Mouse (Mus musculus) stomach, embryonic 14.5 days (tissue): ENCODE data around the gene Ppp1r9a. TPM values are rescaled to one million over a fixed set of nuclear protein-coding genes. Genes with fewer than 3 reads are reported as not detected.
A peak's percentile ranks its signal among the peaks of the same experiment; 100 is the strongest.

Experiments used
- ATAC-seq: fragments of 200-750 bp; cut with Nextera tagmentation; 2 replicates; pipeline ENCODE4 v1.8.0; 2017; ENCODE audit warnings: low read depth, moderate TSS enrichment; ENCODE audit not compliant: insufficient number of reproducible peaks, insufficient read depth, low FRiP score
- H3K27ac ChIP-seq: fragments of 300-500 bp; sonication (generic); 2 replicates; pipeline ENCODE4 v1.5.1; 2014; ENCODE audit warnings: mild to moderate bottlenecking, low read length, moderate library complexity, mixed read lengths
- H3K27me3 ChIP-seq: fragments of 300-500 bp; sonication (generic); 2 replicates; pipeline ENCODE4 v1.6.1; 2014; ENCODE audit warnings: low read length, control low read depth, mixed read lengths; ENCODE audit not compliant: control insufficient read depth, insufficient read depth
- H3K36me3 ChIP-seq: fragments of 300-500 bp; sonication (generic); 2 replicates; pipeline ENCODE4 v1.6.1; 2014; ENCODE audit warnings: mild to moderate bottlenecking, control low read depth, low read length, moderate library complexity, mixed read lengths; ENCODE audit not compliant: control insufficient read depth, insufficient read depth
- H3K4me1 ChIP-seq: fragments of 300-500 bp; sonication (generic); 2 replicates; pipeline ENCODE4 v1.6.1; 2014; ENCODE audit warnings: low read length, control low read depth, mixed read lengths; ENCODE audit not compliant: control insufficient read depth, insufficient read depth
- H3K4me2 ChIP-seq: fragments of 300-500 bp; sonication (generic); replicated peaks from 2 replicates; pipeline ENCODE4 v1.6.1; 2014; ENCODE audit warnings: low read depth, low read length, control low read depth
- H3K4me3 ChIP-seq: fragments of 300-500 bp; sonication (generic); 2 replicates; pipeline ENCODE4 v1.5.1; 2014; ENCODE audit warnings: low read depth, low read length, control low read depth
- H3K9ac ChIP-seq: fragments of 300-500 bp; sonication (generic); replicated peaks from 2 replicates; pipeline ENCODE4 v1.6.1; 2014; ENCODE audit warnings: low read depth, mild to moderate bottlenecking, control low read depth, low read length, moderate library complexity, mixed read lengths
- H3K9me3 ChIP-seq: fragments of 300-500 bp; sonication (generic); 2 replicates; pipeline ENCODE4 v1.6.1; 2016; ENCODE audit warnings: low read depth, low read length, control low read depth; ENCODE audit not compliant: control insufficient read depth
- WGBS: fragments of 180-500 bp; shearing (Covaris S2); extraction: QIAGEN DNeasy Blood & Tissue Kit; methylation state at CpG from one replicate; pipeline ENCODE4 v1.1.7; 2014; 5-methylcytosine and 5-hydroxymethylcytosine counted together
- polyA plus RNA-seq: library from polyadenylated mRNA; unstranded; fragments of >200 nt; fragmentation: Nextera tagmentation; extraction: Ambion mirVana; gene quantifications from 2 replicates; pipeline ENCODE4 v1.2.1, GENCODE M21; 2014

The Ppp1r9a gene
- polyA plus RNA-seq, 1 experiment from 2014 or later: 36.3 TPM

DNA sequence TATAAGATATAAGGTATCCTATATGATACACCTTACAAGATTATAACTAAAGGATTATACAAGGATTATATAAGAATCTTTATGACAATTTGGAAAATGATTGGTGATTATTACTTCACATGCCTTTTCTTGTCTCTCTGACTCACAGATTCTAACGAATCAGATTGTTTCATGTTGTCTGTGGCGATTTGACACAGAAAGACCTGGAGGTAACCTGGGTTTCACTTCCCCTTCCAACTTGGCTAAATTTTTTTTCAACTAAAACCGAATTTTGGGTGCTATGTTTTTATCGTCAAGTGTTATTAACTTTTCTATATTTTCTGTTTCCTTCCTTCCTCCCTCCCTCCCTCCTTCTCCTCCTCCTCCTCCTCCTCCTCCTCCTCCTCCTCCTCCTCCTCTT, 64.5 kb downstream of the Ppp1r9a start:
- 94% methylated on average over 4 of the region's 4 CpGs for WGBS
- H3K9me3 ChIP-seq: no peaks in the 10 kb centered on the region
- no peak for ATAC-seq
- H3K36me3 ChIP-seq: no peaks in the 10 kb centered on the region
- H3K4me2 ChIP-seq: no peak overlapping the region
- no peaks in the 10 kb centered on the region for H3K27me3 ChIP-seq
- no peak overlapping the region for H3K9ac ChIP-seq
- no peaks in the 10 kb centered on the region for H3K4me1 ChIP-seq
- no peak overlapping the region for H3K4me3 ChIP-seq
- H3K27ac ChIP-seq: no peak overlapping the region

DNA sequence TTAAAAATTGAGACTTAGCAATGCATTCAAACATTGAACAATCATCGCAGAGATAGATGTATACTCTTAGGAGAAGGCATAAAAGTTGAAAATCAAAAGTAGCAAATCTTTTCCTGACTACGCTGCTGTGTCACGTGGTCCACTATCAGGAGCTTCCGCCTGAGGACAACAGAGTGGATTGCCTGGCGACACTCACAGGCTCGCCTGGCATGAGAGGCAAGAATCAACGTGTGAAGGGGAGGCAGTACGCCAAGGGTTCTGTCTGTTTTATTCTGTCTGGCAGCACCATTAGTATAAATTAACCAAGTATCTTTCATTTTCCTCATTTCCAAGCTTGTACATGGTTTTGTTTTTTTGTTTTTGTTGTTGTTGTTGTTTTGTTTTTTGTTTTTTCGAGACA, 68.5 kb downstream of the Ppp1r9a start:
- Histone ChIP-seq H3K36me3 (no peaks in the 10 kb centered on the region), H3K27ac (no peak overlapping the region), H3K9ac (no peak overlapping the region), H3K4me3 (no peak overlapping the region), H3K4me2 (no peak overlapping the region), H3K4me1 (no peaks in the 10 kb centered on the region), H3K27me3 (no peaks in the 10 kb centered on the region), H3K9me3 (no peaks in the 10 kb centered on the region)
- no peak for ATAC-seq
- 86% methylated on average over 9 of the region's 9 CpGs for WGBS

DNA sequence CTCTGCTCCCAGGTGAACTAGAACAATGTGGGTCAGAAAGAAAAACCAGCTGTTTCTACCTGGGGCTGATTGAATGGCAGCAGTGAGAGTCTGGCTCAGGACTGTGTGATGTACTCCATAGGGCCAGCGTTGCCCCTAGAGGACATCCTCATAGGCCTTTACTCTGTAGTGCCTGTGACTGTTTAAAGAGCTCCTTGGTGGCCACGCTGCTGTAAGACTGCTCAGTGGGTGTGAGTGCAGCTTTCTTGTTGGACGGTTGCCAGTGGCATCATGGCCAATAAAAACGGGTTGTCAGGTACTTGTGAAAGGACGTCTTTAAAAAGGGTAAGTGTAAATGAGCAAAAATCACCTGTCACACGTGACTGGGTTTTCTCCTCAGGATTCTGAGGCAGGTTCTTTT, 70.1 kb downstream of the Ppp1r9a start:
- Histone ChIP-seq H3K9ac (no peak overlapping the region), H3K4me1 (no peaks in the 10 kb centered on the region), H3K36me3 (no peaks in the 10 kb centered on the region), H3K4me3 (no peak overlapping the region), H3K27ac (no peak overlapping the region), H3K27me3 (no peaks in the 10 kb centered on the region), H3K9me3 (no peaks in the 10 kb centered on the region), H3K4me2 (no peak overlapping the region)
- WGBS: 53% methylated on average over 6 of the region's 6 CpGs
- ATAC-seq: no peak

DNA sequence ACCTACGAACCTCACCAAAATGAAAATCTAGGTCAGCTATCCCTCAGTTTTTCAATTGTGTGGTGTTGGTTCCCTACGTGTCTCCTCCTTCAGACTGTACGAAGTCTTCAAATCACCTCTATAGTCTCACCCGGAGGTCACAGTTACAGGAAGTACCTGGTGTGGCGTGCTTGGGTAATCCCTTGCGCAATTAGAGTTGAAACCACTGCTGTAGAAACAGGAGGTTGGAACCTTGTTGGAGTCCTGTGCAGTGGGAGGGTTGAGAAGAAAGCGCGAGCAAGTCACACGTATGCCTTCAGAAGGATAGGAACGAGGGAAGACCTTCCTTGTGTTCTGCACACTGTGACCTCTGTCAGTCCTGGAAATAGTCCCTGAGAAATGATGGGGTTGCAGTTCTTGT, 70.6 kb downstream of the Ppp1r9a start:
- no peak overlapping the region for H3K4me2 ChIP-seq
- WGBS: 87% methylated on average over 10 of the region's 10 CpGs
- no peaks in the 10 kb centered on the region for H3K27me3 ChIP-seq
- H3K9me3 ChIP-seq: no peaks in the 10 kb centered on the region
- no peak overlapping the region for H3K27ac ChIP-seq
- H3K9ac ChIP-seq: no peak overlapping the region
- H3K4me3 ChIP-seq: no peak overlapping the region
- no peaks in the 10 kb centered on the region for H3K4me1 ChIP-seq
- ATAC-seq: no peak
- no peaks in the 10 kb centered on the region for H3K36me3 ChIP-seq

DNA sequence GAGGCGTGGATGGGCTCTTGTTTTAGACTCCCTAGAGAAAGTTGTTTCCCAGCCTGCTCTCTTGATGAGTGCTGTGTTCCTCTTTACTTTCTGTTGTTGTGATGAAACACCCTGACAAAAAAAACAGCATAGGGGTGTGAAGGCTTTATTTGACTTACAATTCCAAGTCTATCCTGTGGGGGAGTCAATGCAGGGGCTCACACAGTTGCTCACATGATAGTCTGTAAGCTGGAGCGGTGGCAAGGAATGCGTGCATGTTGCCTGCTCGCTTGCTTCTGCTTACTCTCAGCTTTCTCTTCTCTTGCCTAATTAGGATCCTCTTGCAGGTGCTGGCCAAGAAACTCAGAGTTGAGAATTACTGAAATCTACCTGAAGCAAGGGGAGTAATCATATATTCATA, 74.8 kb downstream of the Ppp1r9a start:
- Histone ChIP-seq H3K4me2 (no peak overlapping the region), H3K27me3 (no peaks in the 10 kb centered on the region), H3K4me1 (no peaks in the 10 kb centered on the region), H3K9me3 (no peaks in the 10 kb centered on the region), H3K36me3 (no peaks in the 10 kb centered on the region), H3K27ac (no peak overlapping the region), H3K4me3 (no peak overlapping the region), H3K9ac (no peak overlapping the region)
- ATAC-seq: no peak
- WGBS: 92% methylated on average over 4 of the region's 4 CpGs

DNA sequence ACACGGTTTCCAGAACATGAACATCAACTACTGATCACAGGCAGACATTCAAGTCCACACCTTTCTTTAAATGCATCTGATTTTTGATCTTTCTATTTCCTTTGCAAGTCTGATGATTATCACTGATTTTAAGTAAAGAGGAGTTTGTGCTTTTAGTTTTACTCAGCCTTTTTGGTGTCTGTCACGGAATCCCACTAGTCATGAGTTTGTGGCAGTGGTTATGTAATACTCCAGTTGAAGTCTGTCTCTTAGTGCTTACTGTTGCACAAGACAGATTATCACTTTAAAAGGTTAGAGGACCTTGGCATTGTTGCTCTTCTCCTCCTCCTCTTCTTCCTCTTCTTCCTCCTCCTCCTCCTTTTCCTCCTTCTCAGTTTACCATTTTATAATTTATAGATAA, 75.5 kb downstream of the Ppp1r9a start:
- Histone ChIP-seq H3K4me2 (no peak overlapping the region), H3K4me1 (no peaks in the 10 kb centered on the region), H3K9me3 (no peaks in the 10 kb centered on the region), H3K27ac (no peak overlapping the region), H3K27me3 (no peaks in the 10 kb centered on the region), H3K36me3 (no peaks in the 10 kb centered on the region), H3K4me3 (no peak overlapping the region), H3K9ac (no peak overlapping the region)
- no peak for ATAC-seq
- 82% methylated on average over 2 of the region's 2 CpGs for WGBS

DNA sequence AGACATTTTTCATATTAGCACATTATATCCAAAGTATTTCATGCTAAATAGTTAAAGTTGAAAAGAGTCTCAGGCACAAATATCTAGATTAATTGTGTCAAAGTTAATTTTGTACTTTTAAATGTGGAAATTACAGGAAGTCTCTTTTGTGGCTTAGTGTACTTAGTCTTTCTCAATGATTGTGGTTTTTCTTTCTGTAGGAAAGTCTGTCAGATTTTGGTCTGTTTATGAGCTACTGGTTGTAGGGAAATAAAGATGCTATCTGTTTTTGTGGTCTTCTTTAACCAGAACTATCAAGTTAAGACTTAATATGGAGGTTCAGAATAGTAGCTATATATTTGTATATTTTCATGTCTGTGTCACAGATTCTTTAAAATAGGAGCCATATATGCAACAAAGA, 76.2 kb downstream of the Ppp1r9a start:
- Histone ChIP-seq H3K9me3 (no peaks in the 10 kb centered on the region), H3K9ac (no peak overlapping the region), H3K27ac (no peak overlapping the region), H3K4me1 (no peaks in the 10 kb centered on the region), H3K36me3 (no peaks in the 10 kb centered on the region), H3K4me3 (no peak overlapping the region), H3K27me3 (no peaks in the 10 kb centered on the region), H3K4me2 (no peak overlapping the region)
- ATAC-seq: no peak

DNA sequence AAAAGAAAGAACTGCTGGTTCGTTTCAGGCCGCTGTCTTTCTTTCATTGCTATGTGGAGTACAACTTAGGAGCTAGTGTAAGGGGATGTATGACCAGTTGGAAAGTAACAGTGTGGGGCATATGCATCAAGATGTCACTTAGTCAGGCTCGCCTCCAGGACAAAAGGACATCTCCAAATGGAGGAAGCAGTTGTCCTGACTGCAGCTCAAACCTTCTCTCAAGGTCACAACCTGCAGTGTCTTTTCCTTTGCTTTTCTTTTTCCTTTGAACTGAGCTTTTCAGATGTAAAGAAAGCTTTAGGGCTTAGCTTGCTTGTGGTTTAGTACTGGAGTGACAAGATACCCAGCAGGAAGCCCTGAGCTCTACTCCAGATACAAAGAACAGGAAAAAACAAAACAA, 77.4 kb downstream of the Ppp1r9a start:
- Histone ChIP-seq H3K4me2 (no peak overlapping the region), H3K4me1 (no peaks in the 10 kb centered on the region), H3K36me3 (no peaks in the 10 kb centered on the region), H3K9ac (no peak overlapping the region), H3K9me3 (no peaks in the 10 kb centered on the region), H3K4me3 (no peak overlapping the region), H3K27ac (no peak overlapping the region), H3K27me3 (no peaks in the 10 kb centered on the region)
- ATAC-seq: no peak
- WGBS: 78% methylated on average over 3 of the region's 3 CpGs

DNA sequence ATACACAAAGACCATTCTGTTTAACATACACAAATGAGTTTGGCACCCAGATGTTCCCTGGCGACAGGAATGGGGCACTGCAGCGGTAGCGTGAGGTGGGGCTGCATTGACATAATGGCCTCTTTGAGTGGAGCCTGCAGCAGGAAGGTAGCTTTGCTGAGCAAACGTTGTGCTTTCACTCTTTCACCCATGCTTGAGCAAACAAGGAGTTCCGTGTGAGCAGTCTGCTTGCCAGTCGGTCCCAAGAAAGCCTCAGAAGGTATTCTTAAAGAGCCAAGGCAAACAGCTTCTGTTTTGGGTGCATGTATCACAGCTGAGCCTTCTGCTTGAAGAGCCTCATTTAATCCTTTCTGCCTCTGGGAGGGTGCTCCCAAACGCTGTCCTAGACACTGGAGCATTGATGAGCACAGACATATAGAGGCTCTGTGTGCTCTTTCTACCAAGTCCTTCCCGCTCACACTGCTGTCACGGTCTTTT, 80.0 kb downstream of the Ppp1r9a start:
- Histone ChIP-seq H3K4me2 (no peak overlapping the region), H3K27ac (peak overlapping the region; percentile 66; the same call in 1 of the 2 replicates)
- WGBS: 45% methylated on average over 9 of the region's 9 CpGs

More for the DNA sequence above, 80.0 kb downstream of the Ppp1r9a start:
- Histone ChIP-seq H3K4me1 (no peaks in the 10 kb centered on the region), H3K9ac (no peak overlapping the region), H3K36me3 (no peaks in the 10 kb centered on the region), H3K9me3 (no peaks in the 10 kb centered on the region), H3K27me3 (no peaks in the 10 kb centered on the region), H3K4me3 (no peak overlapping the region)
- peak; percentile 82 for ATAC-seq
